Mouse (Mus musculus) 3T3-L1 (cell line): ENCODE results near the gene Sh3bp5l.
"Not testable (repeated sequence)": the region's sequence is repeated elsewhere in the genome, so short reads cannot be mapped to it uniquely, and the experiment has no call there.

Source experiments
- DNase-seq: peaks from one replicate; pipeline ENCODE4 v3.0.0-alpha.2; 2015; ENCODE audit warnings: low read depth, low spot score

The Sh3bp5l gene

GRCm38 (mm10) chr11:58330276-58331148 is at the start of gene Sh3bp5l, which contains the start of gene Zfp672:
TSS of gene Sh3bp5l (plus strand) at chr11:58330724.
TSS of gene Zfp672 (minus strand) at chr11:58330339.
- DNase-seq = peak; percentile 97

GRCm38 (mm10) chr11:58281970-58282496 is 48.5 kb upstream of the Sh3bp5l start:
- DNase-seq = no peak

- no peak for DNase-seq
These were observed 48.0 kb upstream of the Sh3bp5l start for GRCm38 (mm10) chr11:58282518-58282917.

- no peak for DNase-seq
These were observed 40.4 kb upstream of the Sh3bp5l start for GRCm38 (mm10) chr11:58289992-58290682.

- no peak for DNase-seq
These were observed 39.7 kb upstream of the Sh3bp5l start for GRCm38 (mm10) chr11:58290812-58291211.

- no peak for DNase-seq
These were observed 37.7 kb upstream of the Sh3bp5l start for GRCm38 (mm10) chr11:58292791-58293190.

GRCm38 (mm10) chr11:58297396-58297795 is 33.1 kb upstream of the Sh3bp5l start:
- no peak for DNase-seq

- peak; percentile 83 for DNase-seq
These were observed 29.5 kb upstream of the Sh3bp5l start for GRCm38 (mm10) chr11:58301057-58301456.

- DNase-seq = peak; percentile 98
These were observed 28.4 kb upstream of the Sh3bp5l start for GRCm38 (mm10) chr11:58301837-58302754.

GRCm38 (mm10) chr11:58302774-58303445 is 27.6 kb upstream of the Sh3bp5l start:
- no peak for DNase-seq

- DNase-seq = peak; percentile 23
These were observed 26.9 kb upstream of the Sh3bp5l start for GRCm38 (mm10) chr11:58303594-58303993.

GRCm38 (mm10) chr11:58305299-58305698 is 25.2 kb upstream of the Sh3bp5l start:
- DNase-seq = not testable (repeated sequence)

- DNase-seq = peak; percentile 93
These were observed 23.6 kb upstream of the Sh3bp5l start, which contains the start of gene Zfp692 for GRCm38 (mm10) chr11:58306860-58307308. TSS of gene Zfp692 (plus strand) at chr11:58307069.

- DNase-seq = peak; percentile 49
These were observed 23.0 kb upstream of the Sh3bp5l start for GRCm38 (mm10) chr11:58307411-58308080.

- no peak for DNase-seq
These were observed 21.9 kb upstream of the Sh3bp5l start for GRCm38 (mm10) chr11:58308661-58309060.

GRCm38 (mm10) chr11:58314069-58314468 is 16.5 kb upstream of the Sh3bp5l start:
- no peak for DNase-seq

- no peak for DNase-seq
These were observed 14.9 kb upstream of the Sh3bp5l start for GRCm38 (mm10) chr11:58315536-58316168.

GRCm38 (mm10) chr11:58316344-58316743 is 14.2 kb upstream of the Sh3bp5l start:
- DNase-seq = no peak

- no peak for DNase-seq
These were observed 13.6 kb upstream of the Sh3bp5l start for GRCm38 (mm10) chr11:58316768-58317390.
